Mouse (Mus musculus) hindbrain, embryonic 12.5 days (tissue): Measurements from ENCODE around the gene C2cd2. TPM values are rescaled to one million over a fixed set of nuclear protein-coding genes. Genes with fewer than 3 reads are reported as not detected.
"Not testable (repeated sequence)": the region's sequence is repeated elsewhere in the genome, so short reads cannot be mapped to it uniquely, and the experiment has no call there.

Source experiments
- ATAC-seq: fragments of 200-750 bp; cut with Nextera tagmentation; 2 replicates; pipeline ENCODE4 v1.8.0; 2017; ENCODE audit warnings: moderate TSS enrichment; ENCODE audit not compliant: low FRiP score
- H3K27ac ChIP-seq: fragments of 300-500 bp; sonication (generic); 2 replicates; pipeline ENCODE4 v1.5.1; 2016; ENCODE audit warnings: mild to moderate bottlenecking
- H3K27me3 ChIP-seq: fragments of 300-500 bp; sonication (generic); 2 replicates; pipeline ENCODE4 v1.6.1; 2016; ENCODE audit warnings: mild to moderate bottlenecking
- H3K36me3 ChIP-seq: fragments of 300-500 bp; sonication (generic); 2 replicates; pipeline ENCODE4 v1.6.1; 2016; ENCODE audit warnings: mild to moderate bottlenecking
- H3K4me1 ChIP-seq: fragments of 300-500 bp; sonication (generic); 2 replicates; pipeline ENCODE4 v1.6.1; 2016
- H3K4me2 ChIP-seq: fragments of 300-500 bp; sonication (generic); replicated peaks from 2 replicates; pipeline ENCODE4 v1.6.1; 2016; ENCODE audit warnings: mild to moderate bottlenecking
- H3K4me3 ChIP-seq: fragments of 300-500 bp; sonication (generic); 2 replicates; pipeline ENCODE4 v1.5.1; 2016; ENCODE audit warnings: mild to moderate bottlenecking
- H3K9ac ChIP-seq: fragments of 300-500 bp; sonication (generic); 2 replicates; pipeline ENCODE4 v1.6.1; 2016; ENCODE audit warnings: mild to moderate bottlenecking, moderate library complexity
- H3K9me3 ChIP-seq: fragments of 300-500 bp; sonication (generic); replicated peaks from 2 replicates; pipeline ENCODE4 v1.6.1; 2016; ENCODE audit warnings: mild to moderate bottlenecking
- WGBS: fragments of 180-500 bp; shearing (Covaris S2); methylation state at CpG from one replicate; pipeline ENCODE4 v1.1.7; 2016; 5-methylcytosine and 5-hydroxymethylcytosine counted together
- polyA plus RNA-seq: library from polyadenylated mRNA; unstranded; fragments of >200 nt; fragmentation: Nextera tagmentation; extraction: Ambion mirVana; gene quantifications from 2 replicates; pipeline ENCODE4 v1.2.1, GENCODE M21; 2016

C2cd2 gene
- polyA plus RNA-seq, 1 experiment from 2014 or later = 20.4 TPM

DNA sequence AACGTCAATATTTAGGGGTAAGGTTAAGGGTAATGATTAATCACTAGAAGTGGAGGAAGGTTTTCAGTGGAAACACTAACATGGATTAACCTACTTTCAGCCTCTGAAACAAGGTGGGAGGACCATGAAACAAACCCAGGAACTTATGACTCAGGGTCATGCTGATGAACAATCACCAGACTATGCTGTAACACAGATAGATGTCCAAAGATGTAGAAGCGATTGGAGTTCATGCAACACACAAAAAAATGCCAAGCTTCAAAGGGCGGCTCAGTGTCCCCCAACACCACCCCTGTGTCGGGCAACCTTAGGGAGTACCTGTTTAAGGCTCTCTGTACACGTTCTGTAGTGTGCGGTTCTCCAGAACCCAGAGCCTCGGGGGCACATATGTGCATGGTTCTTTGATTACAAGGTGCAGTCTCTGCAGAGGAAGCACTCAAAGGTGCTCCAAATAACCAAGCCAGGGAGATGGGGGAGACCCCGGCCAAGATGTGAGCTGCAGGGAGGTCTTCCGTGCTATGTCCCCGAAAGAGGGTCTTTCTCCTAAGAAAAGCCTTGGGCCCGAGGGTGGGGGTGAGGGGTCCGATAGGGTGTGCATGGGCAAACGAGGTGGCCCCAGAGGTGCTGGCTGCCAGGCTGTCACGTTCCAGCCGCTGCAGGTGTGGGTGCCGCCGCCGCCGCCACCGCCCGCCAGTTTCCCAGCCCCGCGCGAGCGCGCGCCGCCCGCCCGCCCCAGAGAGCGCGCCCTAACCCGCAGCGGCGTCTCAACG is 832 bp downstream of the C2cd2 start:
- H3K9me3 ChIP-seq = no peaks in the 10 kb centered on the region
- H3K36me3 ChIP-seq = peaks cover 7% of the 10 kb centered on the region; the same call in 1 of the 2 replicates
- H3K4me2 ChIP-seq = peak overlapping the region; percentile 78
- H3K27me3 ChIP-seq = no peaks in the 10 kb centered on the region
- 9% methylated on average over 36 of the region's 36 CpGs for WGBS
- peaks cover 18% of the 10 kb centered on the region for H3K4me1 ChIP-seq
- peak overlapping the region; percentile 92 for H3K9ac ChIP-seq
- peak overlapping the region; percentile 90 for H3K4me3 ChIP-seq
- ATAC-seq = peak; percentile 61
- peak overlapping the region; percentile 95 for H3K27ac ChIP-seq

DNA sequence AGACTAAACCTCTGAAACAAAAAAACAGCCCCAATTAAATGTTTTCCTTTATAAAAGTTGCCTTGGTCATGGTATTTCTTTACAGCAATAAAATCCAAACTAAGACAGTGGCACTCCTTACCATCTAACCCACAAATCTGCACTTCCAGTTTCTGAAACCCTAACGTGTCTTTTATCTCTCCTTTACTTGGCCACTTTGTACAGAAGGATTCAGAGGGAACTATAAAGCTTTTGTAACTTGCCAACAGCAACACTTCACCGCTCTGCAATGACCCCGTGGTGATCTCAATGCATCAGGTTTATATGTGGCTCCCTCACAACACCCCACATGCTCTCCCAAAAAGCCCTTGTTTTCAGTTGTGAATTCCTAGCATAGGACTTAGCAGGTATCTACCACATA is 2.0 kb downstream of the C2cd2 start:
- H3K4me2 ChIP-seq = no peak overlapping the region
- ATAC-seq = no peak
- H3K4me1 ChIP-seq = peaks cover 18% of the 10 kb centered on the region
- no peaks in the 10 kb centered on the region for H3K9me3 ChIP-seq
- 94% methylated on average over 3 of the region's 3 CpGs for WGBS
- H3K9ac ChIP-seq = no peak overlapping the region
- H3K36me3 ChIP-seq = peaks cover 19% of the 10 kb centered on the region
- no peak overlapping the region for H3K4me3 ChIP-seq
- no peaks in the 10 kb centered on the region for H3K27me3 ChIP-seq
- H3K27ac ChIP-seq = no peak overlapping the region

DNA sequence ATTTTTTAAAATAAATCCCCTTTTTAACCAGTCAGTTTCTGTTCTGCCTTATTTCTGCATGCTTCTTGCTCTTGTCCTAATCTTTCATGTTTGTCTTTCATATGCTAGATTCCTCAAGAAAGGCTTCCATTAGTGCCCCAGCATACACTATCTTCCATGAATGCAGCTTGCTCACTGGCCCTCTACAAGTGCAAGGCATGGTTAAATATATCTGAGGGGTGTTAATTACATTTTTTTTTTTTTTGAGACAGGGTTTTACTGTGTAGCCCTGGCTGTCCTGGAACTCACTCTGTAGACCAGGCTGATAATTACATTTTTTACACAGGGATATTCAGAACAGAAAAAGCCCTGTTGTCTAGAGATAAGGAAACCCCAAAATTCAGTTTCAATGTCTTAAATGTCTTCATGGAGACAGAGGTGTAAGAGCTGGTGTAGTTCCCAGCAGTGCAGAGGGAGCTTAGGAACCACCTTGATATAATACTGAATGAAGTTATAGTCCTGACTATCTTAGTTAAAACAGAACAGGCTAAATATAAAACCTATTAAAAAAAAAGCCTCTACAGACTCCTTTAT is 3.9 kb downstream of the C2cd2 start:
- Histone ChIP-seq H3K36me3 (peaks cover 32% of the 10 kb centered on the region), H3K27me3 (no peaks in the 10 kb centered on the region), H3K4me2 (no peak overlapping the region), H3K9me3 (no peaks in the 10 kb centered on the region), H3K9ac (no peak overlapping the region), H3K4me1 (peaks cover 18% of the 10 kb centered on the region), H3K4me3 (no peak overlapping the region), H3K27ac (no peak overlapping the region)
- no peak for ATAC-seq

DNA sequence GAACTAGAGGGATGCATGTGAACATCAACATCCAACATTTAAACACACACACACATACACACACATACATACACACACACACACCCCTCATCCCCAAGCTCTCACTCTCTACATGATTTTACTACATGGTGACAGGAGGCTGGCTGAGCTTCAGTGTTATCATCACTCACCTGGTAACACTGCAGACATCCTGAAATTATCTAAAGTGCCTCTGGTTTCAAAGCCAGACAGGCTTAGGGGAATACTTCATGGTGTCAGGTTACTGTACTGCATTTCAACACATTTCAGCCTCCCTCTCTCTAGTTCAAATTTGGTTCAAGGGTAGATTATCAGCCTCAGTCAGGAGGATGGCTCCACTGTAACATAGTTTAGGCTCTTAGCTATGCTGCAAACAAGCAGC is 4.8 kb downstream of the C2cd2 start:
- Histone ChIP-seq H3K36me3 (peaks cover 41% of the 10 kb centered on the region), H3K4me3 (no peak overlapping the region), H3K9ac (no peak overlapping the region), H3K4me1 (peaks cover 15% of the 10 kb centered on the region), H3K9me3 (no peaks in the 10 kb centered on the region), H3K27ac (no peak overlapping the region), H3K4me2 (no peak overlapping the region), H3K27me3 (no peaks in the 10 kb centered on the region)
- no peak for ATAC-seq

DNA sequence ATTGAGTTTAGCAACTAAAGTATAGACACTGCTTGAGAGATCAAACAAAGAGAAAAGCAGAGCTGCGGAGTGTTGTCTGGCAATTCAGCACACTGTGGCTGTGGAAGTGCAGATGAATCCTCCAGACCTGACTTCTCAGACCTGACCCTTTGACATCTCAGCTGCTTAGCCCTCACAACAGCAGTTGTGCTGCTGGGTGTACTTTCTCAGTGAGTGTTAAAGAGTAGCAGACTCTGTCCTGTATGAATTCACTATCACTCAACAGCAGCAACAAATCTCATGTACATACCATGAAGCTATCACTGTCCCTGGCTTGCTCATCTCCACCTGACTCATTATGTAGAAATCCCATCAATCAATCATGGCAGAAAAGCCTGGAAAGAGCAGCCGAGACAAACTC is 6.4 kb downstream of the C2cd2 start:
- WGBS = 83% methylated on average over 2 of the region's 2 CpGs
- H3K4me2 ChIP-seq = no peak overlapping the region
- no peaks in the 10 kb centered on the region for H3K9me3 ChIP-seq
- peaks cover 57% of the 10 kb centered on the region for H3K36me3 ChIP-seq
- peaks cover 10% of the 10 kb centered on the region for H3K4me1 ChIP-seq
- no peaks in the 10 kb centered on the region for H3K27me3 ChIP-seq
- no peak overlapping the region for H3K9ac ChIP-seq
- no peak for ATAC-seq
- no peak overlapping the region for H3K4me3 ChIP-seq
- H3K27ac ChIP-seq = no peak overlapping the region

DNA sequence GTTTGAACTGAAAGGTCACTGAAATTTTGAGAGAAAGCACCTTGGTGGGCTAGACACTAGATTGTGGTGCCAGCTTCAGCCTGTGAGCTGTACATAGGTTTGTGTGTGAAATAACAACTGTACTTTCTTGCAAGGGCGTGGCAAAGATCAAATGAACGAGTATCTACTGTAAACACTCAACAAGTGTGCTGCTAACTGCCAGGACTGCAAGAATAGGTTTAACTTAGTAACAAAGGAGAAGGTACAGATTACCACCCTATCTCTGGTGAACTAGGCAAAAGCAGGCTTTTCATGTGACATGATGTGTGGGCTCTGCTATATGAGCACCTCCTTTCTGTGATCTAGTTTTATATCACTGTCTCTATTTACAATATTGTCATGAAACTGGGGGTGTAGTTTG is 9.1 kb downstream of the C2cd2 start:
- Histone ChIP-seq H3K4me1 (0 out of 2 replicates have a peak, but pooled peaks cover 5% of the 10 kb centered on the region), H3K9me3 (no peaks in the 10 kb centered on the region), H3K4me2 (no peak overlapping the region), H3K36me3 (peaks cover 78% of the 10 kb centered on the region), H3K27ac (no peak overlapping the region), H3K27me3 (no peaks in the 10 kb centered on the region), H3K4me3 (no peak overlapping the region), H3K9ac (no peak overlapping the region)
- no peak for ATAC-seq
- 90% methylated on average over 2 of the region's 2 CpGs for WGBS

DNA sequence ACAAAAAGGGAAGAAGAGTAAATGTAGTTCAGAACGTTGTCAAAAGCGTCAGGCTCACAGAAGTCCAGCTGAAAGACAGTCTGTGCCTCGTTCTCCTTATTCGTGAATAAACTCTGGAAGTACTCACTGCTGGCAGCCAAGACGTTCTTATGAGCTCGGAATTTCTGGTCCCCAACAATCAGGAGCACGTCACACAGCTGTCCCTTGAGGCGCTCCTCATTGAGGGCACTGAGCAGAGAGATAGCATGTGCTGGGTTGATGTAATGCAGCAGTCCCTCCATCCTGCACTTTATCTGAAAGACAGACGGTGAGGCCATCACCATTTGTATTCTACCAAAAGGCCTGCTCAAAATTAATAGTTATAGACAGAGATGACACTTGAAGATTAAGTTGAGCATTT is 9.6 kb downstream of the C2cd2 start:
- no peak overlapping the region for H3K27ac ChIP-seq
- H3K4me1 ChIP-seq = 0 out of 2 replicates have a peak, but pooled peaks cover 3% of the 10 kb centered on the region
- H3K9me3 ChIP-seq = no peaks in the 10 kb centered on the region
- H3K9ac ChIP-seq = no peak overlapping the region
- no peak overlapping the region for H3K4me3 ChIP-seq
- WGBS = 91% methylated on average over 9 of the region's 9 CpGs
- peaks cover 76% of the 10 kb centered on the region for H3K36me3 ChIP-seq
- no peak overlapping the region for H3K4me2 ChIP-seq
- no peaks in the 10 kb centered on the region for H3K27me3 ChIP-seq
- no peak for ATAC-seq

DNA sequence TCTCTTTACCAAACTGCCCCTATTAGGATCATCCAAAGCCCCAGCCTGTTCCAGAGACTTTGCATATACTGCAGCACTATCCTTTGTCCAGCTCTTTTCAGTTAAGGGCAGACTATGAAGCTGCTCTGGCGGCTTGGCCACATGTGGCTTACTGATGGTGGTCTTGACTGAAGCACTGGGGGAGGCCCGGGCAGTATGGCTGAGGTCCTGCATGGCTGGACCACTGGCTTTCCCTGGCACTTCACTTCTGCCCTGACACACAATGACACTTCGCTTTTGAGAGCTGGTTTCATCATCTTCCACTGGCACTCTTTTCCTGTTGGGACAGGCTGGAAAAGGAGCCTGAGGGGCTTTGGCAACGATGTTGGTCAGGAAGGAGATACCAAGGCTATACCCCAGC is 10.0 kb downstream of the C2cd2 start:
- Histone ChIP-seq H3K4me1 (no peaks in the 10 kb centered on the region), H3K4me2 (no peak overlapping the region), H3K27me3 (no peaks in the 10 kb centered on the region), H3K36me3 (peaks cover 73% of the 10 kb centered on the region), H3K9me3 (no peaks in the 10 kb centered on the region), H3K27ac (no peak overlapping the region), H3K4me3 (no peak overlapping the region), H3K9ac (no peak overlapping the region)
- no peak for ATAC-seq
- WGBS = 95% methylated on average over 4 of the region's 4 CpGs

DNA sequence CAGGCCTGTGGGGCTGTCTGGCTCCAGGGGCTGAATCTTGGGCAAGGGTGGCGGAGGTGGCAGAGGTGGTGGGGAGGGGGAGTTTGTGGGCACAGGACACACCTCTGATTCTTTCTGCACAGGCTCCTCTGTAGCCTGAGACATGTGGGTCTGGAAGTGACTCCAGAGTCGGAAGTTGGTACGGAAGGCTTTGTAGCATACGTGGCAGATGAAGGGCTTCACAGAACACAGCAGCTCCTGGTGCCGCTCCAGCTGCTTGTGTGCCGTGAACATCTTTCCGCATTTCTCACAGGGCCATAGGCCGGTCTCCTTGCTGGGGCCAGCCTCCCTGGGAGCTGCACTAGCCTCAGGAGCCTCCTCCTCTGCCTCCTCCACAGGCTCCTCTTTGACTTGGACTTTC is 12.3 kb downstream of the C2cd2 start:
- no peak for ATAC-seq
- Histone ChIP-seq H3K9ac (no peak overlapping the region), H3K4me1 (no peaks in the 10 kb centered on the region), H3K27ac (no peak overlapping the region), H3K4me3 (no peak overlapping the region), H3K9me3 (no peaks in the 10 kb centered on the region), H3K36me3 (peaks cover 56% of the 10 kb centered on the region), H3K27me3 (no peaks in the 10 kb centered on the region), H3K4me2 (no peak overlapping the region)
- 97% methylated on average over 8 of the region's 8 CpGs for WGBS

DNA sequence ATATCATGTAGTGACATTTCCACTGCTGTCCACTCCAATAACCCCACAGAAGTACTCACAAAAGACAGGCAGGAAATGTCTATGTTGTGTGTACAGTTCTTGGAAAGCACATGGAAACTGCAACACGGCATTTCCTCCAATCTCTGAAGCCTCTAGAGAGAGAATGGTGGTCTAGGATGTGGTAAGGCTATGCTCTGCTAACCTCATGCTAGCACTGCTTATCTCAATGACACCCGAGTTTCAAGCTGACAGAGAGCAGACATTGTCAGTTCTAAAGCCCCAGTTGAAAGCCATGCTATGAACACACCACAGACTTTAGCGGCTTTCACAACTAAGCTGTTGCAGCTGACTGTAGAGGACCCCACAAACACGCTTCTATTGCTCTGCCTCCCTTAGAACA is 13.6 kb downstream of the C2cd2 start:
- no peak overlapping the region for H3K27ac ChIP-seq
- no peaks in the 10 kb centered on the region for H3K9me3 ChIP-seq
- 92% methylated on average over 4 of the region's 4 CpGs for WGBS
- H3K4me1 ChIP-seq = no peaks in the 10 kb centered on the region
- H3K36me3 ChIP-seq = peaks cover 48% of the 10 kb centered on the region
- no peak for ATAC-seq
- no peak overlapping the region for H3K9ac ChIP-seq
- no peak overlapping the region for H3K4me2 ChIP-seq
- no peak overlapping the region for H3K4me3 ChIP-seq
- H3K27me3 ChIP-seq = no peaks in the 10 kb centered on the region

DNA sequence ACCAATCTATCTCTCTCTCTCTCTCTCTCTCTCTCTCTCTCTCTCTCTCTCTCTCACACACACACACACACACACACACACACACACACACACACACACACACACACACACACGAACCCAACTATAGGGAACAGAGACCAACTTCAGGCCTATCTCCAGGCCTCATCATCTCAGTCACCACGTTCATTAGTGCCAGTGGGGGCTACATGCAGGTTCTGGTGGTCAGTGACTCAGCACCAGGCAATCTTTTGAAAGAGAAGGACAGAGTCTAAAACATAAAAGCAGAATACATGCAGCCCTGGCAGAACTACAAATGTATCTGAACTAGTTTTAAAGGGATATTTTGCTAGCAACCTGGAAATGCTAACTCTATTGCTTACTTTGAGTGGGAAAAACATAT is 15.4 kb downstream of the C2cd2 start:
- H3K27me3 ChIP-seq, H3K4me2 ChIP-seq, H3K4me1 ChIP-seq, H3K27ac ChIP-seq, H3K4me3 ChIP-seq, H3K9ac ChIP-seq, ATAC-seq, H3K9me3 ChIP-seq: not testable (repeated sequence)
- H3K36me3 ChIP-seq = peaks cover 30% of the 10 kb centered on the region
- 81% methylated on average over 2 of the region's 2 CpGs for WGBS

DNA sequence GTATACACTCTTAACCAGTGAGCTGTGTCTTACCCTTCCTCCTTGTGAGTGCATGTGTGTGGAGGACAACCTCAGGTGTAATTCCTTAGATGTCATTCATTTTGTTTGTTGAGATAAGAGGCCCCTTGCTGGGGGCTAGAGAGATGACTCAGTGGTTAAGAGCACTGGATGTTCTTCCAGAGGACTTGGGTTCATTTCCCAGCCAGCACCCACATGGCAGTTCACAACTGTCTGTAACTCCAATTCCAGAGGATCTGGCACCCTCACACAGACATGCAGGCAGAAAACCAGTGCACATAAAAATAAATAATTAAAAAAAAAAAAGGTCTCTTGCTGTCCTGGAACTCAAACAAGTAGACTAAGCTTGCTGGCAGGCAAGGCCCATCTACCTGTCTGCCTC is 20.6 kb downstream of the C2cd2 start:
- Histone ChIP-seq H3K4me2 (no peak overlapping the region), H3K27ac (no peak overlapping the region), H3K4me3 (no peak overlapping the region), H3K9me3 (no peaks in the 10 kb centered on the region), H3K27me3 (no peaks in the 10 kb centered on the region), H3K36me3 (no peaks in the 10 kb centered on the region; the same call in 1 of the 2 replicates), H3K4me1 (no peaks in the 10 kb centered on the region), H3K9ac (no peak overlapping the region)
- ATAC-seq = no peak

DNA sequence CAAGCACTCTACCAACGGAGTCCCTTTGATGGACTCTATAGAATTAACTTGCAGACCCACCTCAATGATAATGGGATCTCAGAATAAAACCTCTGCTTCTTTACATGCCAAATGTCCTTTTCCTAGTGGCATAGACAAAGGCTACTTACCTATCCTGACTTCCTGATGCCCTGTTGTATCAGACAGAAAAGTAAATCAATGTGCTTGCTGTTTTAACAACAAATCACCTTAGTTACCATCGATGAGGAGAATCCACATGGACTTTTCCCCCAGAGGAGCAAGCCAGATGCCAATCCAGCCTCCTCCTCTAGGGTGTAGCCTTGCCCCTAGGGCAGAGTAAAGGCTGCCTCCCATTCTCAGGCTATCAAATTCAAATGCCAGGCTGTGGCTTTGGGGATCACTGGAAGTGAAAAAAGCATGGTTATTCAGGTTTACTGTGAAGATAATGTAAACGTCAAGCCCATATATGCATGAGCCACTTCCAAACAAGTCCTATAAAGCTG is 21.9 kb downstream of the C2cd2 start:
- Histone ChIP-seq H3K4me2 (no peak overlapping the region), H3K4me3 (no peak overlapping the region), H3K27ac (no peak overlapping the region), H3K27me3 (no peaks in the 10 kb centered on the region), H3K4me1 (no peaks in the 10 kb centered on the region), H3K9ac (no peak overlapping the region), H3K9me3 (no peaks in the 10 kb centered on the region), H3K36me3 (no peaks in the 10 kb centered on the region; the same call in 1 of the 2 replicates)
- no peak for ATAC-seq
- 86% methylated on average over 3 of the region's 3 CpGs for WGBS
